Mouse (Mus musculus) CD4-positive, CD25-positive, alpha-beta regulatory T cell, adult 2 months (primary cell): Measurements from ENCODE around the gene Ldlrad3.

ENCODE experiments used
- DNase-seq: peaks from one replicate; pipeline ENCODE4 v3.0.0-alpha.2; 2012; ENCODE audit warnings: low read depth, low spot score

Ldlrad3 gene

GRCm38 (mm10) chr2:101907386-101908022, 278.7 kb downstream of the Ldlrad3 start:
- DNase-seq: no peak

DNA sequence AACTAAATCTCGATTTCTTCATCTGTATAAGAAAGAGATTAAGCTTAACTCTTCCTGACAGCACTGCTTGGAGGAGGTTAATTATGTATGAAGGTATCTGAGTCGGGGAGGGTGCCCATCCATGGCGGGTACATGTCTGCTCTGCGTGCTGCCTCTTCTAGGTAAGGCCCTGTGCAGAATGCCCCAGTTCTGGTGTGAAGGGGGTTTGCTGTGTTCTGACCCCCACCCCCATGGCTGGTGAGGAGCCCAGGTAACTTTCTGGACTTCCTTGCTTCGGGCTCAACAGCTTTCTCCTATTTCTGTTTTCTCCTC, 279.9 kb downstream of the Ldlrad3 start:
- DNase-seq: no peak

- DNase-seq: peak; percentile 90
These were observed 280.4 kb downstream of the Ldlrad3 start for GRCm38 (mm10) chr2:101905534-101906378.

GRCm38 (mm10) chr2:101902196-101902595, 284.0 kb downstream of the Ldlrad3 start:
- no peak for DNase-seq
